Mouse (Mus musculus): ENCODE measurements around the gene Cxcl3. TPM values are rescaled to one million over a fixed set of nuclear protein-coding genes. Genes with fewer than 3 reads are reported as not detected.

Cxcl3 gene
- 0.73 TPM for polyA plus RNA-seq (2014; fragmentation: Illumina TruSeq; extraction: RNeasy Lipid Tissue Mini Kit (QIAGEN cat#74804); ENCODE audit: insufficient read depth, low read depth, low replicate concordance)

DNA sequence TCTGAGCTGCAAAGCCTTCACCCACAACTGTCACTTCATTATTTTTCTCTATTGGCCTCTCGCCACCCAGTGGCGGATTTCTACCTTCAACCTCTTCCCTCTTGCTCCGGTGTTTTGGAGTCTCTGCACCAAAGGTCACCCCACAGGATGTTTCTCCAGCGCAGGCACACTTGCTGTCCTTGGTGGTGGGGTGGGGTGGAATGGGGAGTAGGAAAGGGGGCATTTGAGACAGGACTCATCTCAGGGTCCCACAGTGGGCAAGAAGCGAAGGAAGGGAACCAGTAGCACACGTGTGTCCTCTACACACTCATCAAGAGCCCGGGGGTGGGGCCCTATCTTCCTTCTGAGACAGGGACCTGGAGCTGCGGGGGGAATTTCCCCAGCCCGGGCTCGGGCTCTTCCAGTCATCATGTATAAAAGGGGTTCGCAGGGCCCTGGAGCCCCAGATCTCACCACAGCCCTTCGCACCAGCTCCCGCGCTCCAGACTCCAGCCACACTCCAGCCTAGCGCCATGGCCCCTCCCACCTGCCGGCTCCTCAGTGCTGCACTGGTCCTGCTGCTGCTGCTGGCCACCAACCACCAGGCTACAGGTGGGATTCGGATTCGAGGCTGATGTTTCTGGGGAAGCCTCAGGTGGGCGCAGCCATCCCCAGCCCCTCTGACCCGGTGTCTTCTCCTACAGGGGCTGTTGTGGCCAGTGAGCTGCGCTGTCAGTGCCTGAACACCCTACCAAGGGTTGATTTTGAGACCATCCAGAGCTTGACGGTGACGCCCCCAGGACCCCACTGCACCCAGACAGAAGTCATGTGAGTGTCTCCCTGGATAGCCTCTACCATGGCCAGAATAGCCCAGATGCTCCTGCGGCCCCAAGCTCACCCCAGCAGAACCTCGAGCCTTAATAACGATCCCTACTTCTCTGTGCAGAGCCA, at the start of gene Cxcl3:
Cxcl3 (plus strand) TSS at position 445 of the 930 bp plus-strand sequence.

DNA sequence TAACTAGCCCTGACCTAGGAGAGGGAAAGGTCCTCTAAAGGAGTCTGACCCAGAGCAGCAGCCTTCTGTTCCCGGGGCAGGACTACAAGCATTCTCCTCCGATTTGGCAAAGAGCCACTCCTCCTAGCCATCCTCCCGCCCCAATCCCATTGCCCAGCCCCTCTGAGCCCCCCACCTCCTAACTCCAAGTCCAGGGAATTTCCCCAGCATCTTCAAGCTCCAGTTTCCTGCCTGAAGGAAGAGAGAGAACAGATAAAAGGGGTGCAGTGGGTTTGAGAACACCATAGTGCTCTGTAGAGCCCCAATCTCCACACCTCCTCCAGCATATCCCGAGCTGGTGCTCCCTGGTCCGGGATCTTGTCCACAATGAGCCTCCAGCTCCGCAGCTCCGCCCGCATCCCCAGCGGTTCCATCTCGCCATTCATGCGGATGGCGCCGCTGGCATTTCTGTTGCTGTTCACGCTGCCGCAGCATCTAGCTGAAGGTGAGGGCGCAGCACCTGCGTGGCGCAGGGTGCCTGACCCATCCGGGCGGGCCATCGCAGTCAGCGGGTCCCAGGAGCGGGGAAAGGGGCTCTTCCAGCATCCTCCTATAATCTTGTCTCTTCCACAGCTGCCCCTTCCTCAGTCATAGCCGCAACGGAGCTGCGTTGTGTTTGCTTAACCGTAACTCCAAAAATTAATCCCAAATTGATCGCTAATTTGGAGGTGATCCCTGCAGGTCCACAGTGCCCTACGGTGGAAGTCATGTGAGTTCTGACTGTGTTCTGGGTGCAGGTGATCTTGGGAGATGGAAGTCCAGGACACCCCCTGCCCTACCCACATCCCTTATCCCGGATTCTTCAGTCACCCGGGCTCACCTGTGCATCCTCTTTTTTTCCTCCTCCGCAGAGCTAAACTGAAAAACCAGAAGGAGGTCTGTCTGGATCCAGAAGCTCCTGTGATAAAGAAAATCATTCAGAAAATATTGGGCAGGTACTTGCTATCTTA, 26.5 kb upstream of the Cxcl3 start, which contains the start of gene Cxcl5:
Cxcl5 (plus strand) TSS at position 284 of the 989 bp plus-strand sequence.

DNA sequence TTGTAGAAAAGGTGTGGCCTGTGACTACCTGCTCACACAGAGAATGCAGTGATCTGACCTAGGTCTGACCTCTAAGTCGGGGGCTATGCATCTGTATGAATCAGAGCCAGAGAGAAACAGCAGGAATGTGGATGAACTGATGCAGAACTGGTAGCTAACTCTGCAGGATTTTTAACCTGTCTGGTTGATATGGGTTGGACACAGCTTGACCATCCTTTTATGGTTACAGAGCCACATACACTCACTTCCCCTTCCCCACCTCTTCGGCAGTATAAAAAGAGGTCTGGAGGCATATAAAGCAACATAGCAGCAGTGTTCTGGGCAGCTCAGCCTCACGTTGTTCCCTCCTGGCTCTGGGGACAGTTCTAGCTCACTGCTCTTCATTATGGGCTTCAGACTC, 17.7 kb upstream of the Cxcl3 start, which contains the start of gene Ppbp:
Ppbp (plus strand) TSS at position 301 of the 400 bp plus-strand sequence.

DNA sequence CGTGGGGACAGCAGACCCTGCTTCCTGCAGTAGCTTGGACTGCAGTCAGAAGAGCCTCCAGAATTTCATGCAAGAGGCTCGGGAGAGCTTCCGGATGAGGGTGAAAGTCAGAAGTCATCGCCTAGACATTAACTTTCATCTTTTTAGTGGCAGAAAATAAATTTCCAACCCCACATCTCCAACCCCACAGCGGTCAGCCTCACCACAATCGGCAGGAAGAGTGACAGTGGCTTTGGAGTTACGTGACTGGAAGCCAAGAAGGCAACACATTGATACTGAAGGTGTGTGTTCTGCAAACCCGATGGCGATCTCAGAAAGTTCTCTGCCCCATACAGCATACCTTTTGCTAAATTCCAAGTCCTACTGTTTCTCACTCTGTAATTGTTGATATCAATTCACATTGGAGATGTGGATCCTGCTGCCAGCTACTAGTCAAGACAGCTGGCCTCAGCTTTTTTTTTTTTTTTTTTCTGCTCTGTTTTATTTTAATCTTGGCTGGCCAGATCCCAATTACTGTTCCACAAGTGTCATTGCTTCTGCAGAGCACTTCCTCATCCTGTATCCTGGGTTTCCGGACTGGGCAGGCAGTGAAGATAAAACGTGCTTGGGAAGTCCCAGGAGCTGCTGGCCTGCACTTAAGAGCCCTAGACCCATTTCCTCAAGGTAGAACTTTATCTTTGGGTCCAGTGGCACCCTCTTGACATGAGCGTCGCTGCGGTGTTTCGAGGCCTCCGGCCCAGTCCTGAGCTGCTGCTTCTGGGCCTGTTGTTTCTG, 13.8 kb upstream of the Cxcl3 start, which contains the start of gene Pf4:
Pf4 (plus strand) TSS at position 556 of the 774 bp plus-strand sequence.

DNA sequence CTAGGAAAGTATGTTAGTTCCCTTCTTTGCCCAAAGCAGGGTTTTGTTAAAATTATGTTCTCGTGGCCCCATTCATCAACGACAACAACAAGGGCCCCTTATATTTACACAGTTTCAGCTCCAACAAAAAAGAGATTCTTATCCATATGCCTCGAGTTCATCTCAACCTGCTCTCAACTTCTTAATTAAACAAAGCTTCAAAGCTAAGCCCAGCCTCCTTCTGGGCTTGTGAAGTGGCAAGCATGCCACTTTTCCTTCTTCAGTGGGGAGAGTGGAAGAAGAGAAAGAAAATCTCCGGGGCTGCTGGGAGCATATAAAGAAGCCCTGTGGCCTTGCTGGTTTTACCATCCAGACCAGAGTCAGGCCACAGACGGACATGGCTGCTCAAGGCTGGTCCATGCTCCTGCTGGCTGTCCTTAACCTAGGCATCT, 8.3 kb downstream of the Cxcl3 start, which contains the start of gene Cxcl15:
Cxcl15 (plus strand) TSS at position 340 of the 431 bp plus-strand sequence.

Other genes starting within 250 kb of the Cxcl3 start
- gene 5830473C10Rik, start 225.0 kb upstream of the Cxcl3 start, polyA plus RNA-seq (2014; fragmentation: Illumina TruSeq; extraction: RNeasy Lipid Tissue Mini Kit (QIAGEN cat#74804); ENCODE audit: insufficient read depth, low read depth, low replicate concordance), result not detected
- 4.5 TPM for gene Rassf6, start 145.4 kb upstream of the Cxcl3 start, polyA plus RNA-seq (2014; fragmentation: Illumina TruSeq; extraction: RNeasy Lipid Tissue Mini Kit (QIAGEN cat#74804); ENCODE audit: insufficient read depth, low read depth, low replicate concordance)
- 0.79 TPM for gene Cxcl5, start 26.7 kb upstream of the Cxcl3 start, polyA plus RNA-seq (2014; fragmentation: Illumina TruSeq; extraction: RNeasy Lipid Tissue Mini Kit (QIAGEN cat#74804); ENCODE audit: insufficient read depth, low read depth, low replicate concordance)
- 9.2 TPM for gene Ppbp, start 17.6 kb upstream of the Cxcl3 start, polyA plus RNA-seq (2014; fragmentation: Illumina TruSeq; extraction: RNeasy Lipid Tissue Mini Kit (QIAGEN cat#74804); ENCODE audit: insufficient read depth, low read depth, low replicate concordance)
- 58.8 TPM for gene Pf4, start 13.7 kb upstream of the Cxcl3 start, polyA plus RNA-seq (2014; fragmentation: Illumina TruSeq; extraction: RNeasy Lipid Tissue Mini Kit (QIAGEN cat#74804); ENCODE audit: insufficient read depth, low read depth, low replicate concordance)
- 1,243 TPM for gene Cxcl15, start 8.4 kb downstream of the Cxcl3 start, polyA plus RNA-seq (2014; fragmentation: Illumina TruSeq; extraction: RNeasy Lipid Tissue Mini Kit (QIAGEN cat#74804); ENCODE audit: insufficient read depth, low read depth, low replicate concordance)
- 1.4 TPM for gene Cxcl1, start 105.1 kb downstream of the Cxcl3 start, polyA plus RNA-seq (2014; fragmentation: Illumina TruSeq; extraction: RNeasy Lipid Tissue Mini Kit (QIAGEN cat#74804); ENCODE audit: insufficient read depth, low read depth, low replicate concordance)
- gene Cxcl2, start 117.8 kb downstream of the Cxcl3 start, polyA plus RNA-seq (2014; fragmentation: Illumina TruSeq; extraction: RNeasy Lipid Tissue Mini Kit (QIAGEN cat#74804); ENCODE audit: insufficient read depth, low read depth, low replicate concordance), result 0.90 TPM
- 11.4 TPM for gene Mthfd2l, start 145.0 kb downstream of the Cxcl3 start, polyA plus RNA-seq (2014; fragmentation: Illumina TruSeq; extraction: RNeasy Lipid Tissue Mini Kit (QIAGEN cat#74804); ENCODE audit: insufficient read depth, low read depth, low replicate concordance)
- gene Epgn, start 241.4 kb downstream of the Cxcl3 start, polyA plus RNA-seq (2014; fragmentation: Illumina TruSeq; extraction: RNeasy Lipid Tissue Mini Kit (QIAGEN cat#74804); ENCODE audit: insufficient read depth, low read depth, low replicate concordance), result not detected